Mouse (Mus musculus): ENCODE measurements around the gene Ap4s1.
"Not testable (repeated sequence)": the region's sequence is repeated elsewhere in the genome, so short reads cannot be mapped to it uniquely, and the experiment has no call there.

Ap4s1 gene

DNA sequence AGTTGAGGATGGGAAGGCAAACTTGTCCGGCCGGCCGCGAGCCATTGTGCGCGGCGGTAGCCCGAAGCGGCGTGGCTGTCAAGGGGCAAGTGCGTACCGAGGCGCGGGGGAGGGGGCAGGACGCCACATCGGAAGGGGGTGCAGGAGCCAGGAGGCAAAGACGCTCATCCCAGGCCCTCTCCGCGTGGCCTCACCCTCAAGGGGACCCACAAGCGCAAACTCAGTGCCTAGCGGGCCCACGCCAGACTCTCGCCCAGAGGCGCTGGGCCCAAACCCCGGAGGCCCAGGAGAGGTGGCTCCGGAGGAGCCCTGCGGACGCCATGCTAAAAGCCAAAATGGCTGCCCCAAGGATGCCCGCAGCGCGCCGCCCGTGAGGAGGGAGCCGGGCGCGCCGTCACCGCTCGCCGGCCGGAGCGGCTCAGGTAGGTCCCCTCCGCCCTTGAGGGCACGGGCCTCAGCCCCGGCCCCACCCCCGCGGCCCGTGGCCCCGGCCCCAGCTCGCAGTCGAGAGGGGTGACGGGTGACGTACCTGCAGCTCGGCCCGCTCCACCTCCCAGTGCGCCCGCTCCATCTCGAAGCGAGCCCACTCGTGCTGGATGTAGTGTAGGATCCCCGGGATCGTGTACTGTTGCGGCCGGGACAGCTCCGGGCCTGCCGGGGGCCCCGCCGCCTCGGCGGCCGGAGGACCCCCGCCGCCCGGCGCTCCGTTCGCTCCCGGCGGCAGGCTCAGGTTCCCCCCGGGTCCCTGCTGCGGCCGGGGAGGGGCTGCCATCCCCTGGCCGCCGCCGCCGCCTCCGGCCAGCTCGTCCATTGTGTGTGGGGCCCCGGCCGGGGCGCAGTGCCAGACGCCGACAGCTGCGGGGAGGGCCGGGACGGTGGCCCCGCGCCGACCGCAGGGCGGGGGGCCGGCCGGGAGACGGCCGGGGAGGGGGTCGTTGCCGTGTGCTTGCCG is at the start of gene Ap4s1:
Gene Ap4s1, plus strand, starts transcription at position 141 of the 952 bp plus-strand sequence.
- DNase-seq, result peak; percentile 82

DNA sequence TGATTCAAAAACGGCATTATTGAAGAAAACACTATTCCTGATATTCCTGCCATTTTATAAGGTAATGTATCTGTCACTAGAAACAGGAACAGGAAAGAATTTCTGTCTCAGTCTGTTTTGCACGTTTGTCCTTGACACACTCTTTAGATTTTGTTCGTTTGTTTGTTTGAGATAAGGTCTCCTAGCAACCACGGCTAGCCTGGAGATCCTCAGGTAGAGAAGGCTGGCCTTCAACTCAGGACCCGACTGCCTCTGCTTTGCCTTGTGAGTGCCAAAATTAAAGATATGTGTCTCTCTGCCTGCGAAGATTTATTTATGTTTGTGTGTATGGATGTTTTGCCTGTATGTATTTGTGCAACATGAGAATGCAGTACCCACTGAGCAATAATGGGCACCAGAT is 49.0 kb upstream of the Ap4s1 start:
- no peak for DNase-seq

DNA sequence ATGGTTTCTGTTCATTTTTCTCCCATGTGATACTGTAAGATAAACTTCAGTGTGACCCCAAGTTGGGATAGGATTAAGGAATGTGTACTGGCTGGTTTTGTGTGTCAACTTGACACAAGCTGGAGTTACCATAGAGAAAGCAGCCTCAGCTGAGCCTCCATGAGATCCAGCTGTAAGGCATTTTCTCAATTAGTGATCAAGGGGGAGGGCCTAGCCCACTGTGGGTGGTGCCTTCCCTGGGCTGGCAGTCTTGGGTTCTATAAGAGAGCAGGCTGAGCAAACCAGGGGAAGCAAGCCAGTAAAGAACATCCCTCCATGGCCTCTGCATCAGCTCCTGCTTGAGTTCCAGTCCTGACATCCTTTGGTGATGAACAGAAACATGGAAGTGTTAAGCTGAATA is 41.4 kb upstream of the Ap4s1 start:
- not testable (repeated sequence) for DNase-seq

DNA sequence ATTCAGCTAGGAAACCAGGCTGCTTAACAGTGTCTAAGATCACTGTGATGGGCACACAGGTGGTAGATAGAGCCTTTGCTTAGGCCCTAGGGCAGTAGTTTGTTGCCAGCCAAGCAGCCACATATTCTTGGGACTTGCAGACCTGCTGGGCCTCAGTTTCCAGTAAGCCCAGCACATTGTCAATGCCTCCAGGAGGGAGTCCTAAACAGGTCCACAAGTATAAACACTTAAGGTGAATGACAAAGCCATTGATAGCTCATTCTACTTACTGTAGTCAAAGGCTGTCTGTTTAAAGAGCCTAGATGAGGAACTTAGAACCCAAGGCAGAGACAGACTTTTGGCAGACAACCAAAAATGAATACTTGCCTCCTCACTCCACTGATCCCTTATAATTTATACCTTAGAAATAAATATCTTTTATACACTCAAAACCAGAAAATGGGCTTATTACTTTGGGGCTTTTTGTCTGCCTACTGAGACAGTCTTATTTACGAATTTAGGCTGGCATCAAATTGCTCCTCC is 34.8 kb upstream of the Ap4s1 start:
- no peak for DNase-seq

DNA sequence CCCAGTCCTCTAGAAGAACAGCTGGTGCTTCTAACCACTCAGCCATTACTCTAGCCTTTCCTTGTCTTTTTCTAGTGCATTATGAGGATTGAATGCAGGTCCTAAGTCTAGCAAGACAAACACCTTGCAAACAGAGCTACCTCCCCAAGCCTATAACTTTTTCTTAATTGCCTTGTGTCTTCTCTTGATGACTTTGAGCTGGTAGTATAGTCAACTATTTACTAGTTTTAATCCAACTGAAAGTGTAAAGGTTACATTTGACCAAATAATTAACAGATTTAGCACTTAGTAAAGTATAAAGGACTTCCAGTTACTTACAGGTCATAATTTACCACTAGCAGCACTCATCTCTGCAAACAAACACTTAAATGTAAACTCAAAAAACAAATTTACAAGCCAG is 27.8 kb upstream of the Ap4s1 start:
- no peak for DNase-seq

DNA sequence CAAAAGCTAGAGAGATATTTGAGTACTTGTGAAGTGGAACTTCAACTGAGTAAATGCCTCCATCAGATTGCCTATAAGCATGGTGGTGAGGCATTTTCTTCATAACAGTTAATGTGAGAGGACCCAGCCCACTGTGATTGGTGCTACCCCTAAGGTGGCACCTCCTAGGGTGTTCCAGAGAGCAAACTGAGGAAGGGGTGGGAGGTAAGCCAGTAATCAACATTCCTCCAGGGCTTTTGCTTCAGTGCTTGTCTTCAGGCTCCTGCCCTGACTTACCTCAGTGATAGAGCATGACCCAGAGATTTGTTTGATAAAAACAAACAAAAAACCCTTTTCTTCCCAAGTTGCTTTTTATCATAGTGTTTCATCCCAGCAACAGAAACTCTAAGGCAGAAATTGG is 26.9 kb upstream of the Ap4s1 start:
- no peak for DNase-seq

DNA sequence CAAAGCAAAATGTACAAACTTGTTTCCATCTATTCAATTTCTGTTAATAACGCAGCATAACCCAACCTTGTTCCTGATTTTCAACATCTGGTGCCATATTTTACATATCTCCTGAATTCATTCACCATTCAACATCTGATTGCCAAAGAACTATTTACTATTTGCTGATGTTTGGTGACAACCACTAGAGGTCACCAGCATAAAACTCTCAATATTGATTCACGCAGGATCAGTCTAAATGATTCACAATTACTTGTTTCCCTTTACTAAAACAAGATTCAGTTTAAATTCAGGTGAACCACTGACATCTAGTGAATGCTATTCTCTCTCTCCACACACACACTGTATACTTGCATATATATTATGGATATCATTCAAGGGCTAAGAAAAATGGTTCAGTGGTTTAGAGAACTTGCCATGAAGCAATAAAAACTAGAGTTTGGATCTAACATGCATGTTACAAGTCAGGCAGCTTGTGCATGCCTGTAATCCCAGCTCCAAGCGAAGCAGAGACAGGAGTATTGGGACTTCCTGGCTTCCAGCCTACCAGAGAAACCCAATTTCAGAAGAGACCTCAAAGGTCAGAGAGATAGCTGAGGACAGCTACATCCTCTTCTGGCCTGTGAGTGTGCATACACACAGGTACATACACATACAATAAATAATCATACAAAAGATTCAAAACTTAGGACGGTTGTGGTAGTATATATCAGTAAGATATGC is 24.0 kb upstream of the Ap4s1 start:
- no peak for DNase-seq

DNA sequence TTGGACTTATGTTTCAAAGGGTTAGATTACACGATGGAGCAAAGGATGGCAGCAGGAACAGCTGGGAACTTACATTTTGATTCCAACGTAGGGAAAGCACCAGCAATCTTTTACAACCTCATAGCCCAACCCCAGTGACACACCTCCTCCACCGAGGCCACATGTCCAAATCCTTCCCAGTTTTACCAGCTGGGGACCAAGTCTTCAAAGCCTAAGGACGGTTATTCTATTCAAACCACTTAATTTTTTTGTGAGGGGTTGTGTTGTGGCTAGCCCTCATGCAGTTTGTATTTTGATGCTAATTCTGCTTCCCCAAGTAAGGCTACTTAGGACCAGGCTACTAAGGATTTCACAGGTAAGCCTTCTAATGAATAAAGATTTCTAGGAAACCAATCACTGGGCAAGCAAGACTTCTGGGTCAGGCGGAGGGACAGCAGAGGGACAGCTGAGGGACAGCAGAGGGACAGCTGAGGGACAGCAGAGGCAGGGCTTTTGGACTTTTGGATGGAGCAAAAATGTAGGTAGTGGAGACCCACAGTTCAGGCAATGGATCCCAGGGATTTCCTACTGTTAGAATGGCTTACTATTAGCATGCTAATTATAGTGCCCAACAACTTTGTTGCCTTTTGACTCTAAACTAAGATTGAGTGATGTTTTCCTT is 19.5 kb upstream of the Ap4s1 start:
- DNase-seq, result no peak

DNA sequence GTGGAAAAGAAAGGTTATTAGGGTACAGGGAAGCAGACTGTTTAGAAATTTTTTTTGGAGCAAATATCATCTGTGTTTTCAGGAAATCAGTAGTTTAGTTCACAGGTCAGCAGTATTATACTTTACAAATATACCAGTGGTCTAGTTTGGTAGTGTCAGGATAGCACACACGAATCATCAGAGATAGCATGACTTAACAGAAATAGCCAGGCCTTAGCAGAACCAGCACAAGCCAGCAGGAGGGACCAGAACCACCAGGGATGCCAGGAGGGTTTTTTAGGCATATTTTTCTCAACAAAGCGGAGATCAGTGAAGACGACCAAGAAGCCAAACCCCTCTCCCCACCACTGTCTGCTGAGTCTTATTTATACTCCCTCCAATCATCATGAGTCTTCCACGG is 17.6 kb upstream of the Ap4s1 start:
- DNase-seq, result no peak

DNA sequence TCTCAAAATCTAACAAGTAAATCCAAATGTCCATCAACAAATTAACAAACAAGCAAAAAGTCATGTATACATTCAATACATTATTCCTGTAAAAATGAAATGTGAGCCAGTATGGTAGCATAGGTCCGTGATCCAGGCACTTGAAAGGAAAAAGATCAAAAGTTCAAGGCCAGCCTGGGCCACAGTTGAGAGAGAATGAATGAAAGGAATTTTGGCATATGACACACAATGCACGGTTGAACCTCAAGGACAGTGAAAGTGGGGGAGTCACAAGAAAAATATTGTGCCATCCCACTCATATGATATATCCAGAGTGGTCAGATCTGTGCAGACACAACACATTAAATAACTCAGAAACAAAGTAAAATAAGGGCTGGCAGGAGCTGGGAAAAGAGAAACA is 14.4 kb upstream of the Ap4s1 start:
- DNase-seq, result no peak

DNA sequence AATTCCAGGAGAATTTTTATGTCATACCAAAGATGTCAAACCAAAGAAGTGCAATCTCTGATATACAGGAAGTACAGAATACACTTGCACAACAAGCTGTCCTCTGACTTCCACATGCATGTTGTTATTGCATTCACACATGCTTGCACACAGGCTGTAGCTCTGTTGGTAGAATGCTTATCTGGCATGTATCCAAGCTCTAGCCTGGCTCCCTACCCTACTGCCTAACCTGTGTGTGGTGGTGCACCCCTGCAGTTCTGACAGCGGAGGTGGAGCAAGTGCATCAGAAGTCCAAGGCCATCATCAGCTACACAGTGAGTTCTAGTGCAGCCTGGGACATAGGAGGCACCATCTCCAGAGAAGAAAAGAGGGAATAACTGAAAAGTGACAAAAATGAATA is 12.0 kb upstream of the Ap4s1 start:
- DNase-seq, result peak; percentile 49

DNA sequence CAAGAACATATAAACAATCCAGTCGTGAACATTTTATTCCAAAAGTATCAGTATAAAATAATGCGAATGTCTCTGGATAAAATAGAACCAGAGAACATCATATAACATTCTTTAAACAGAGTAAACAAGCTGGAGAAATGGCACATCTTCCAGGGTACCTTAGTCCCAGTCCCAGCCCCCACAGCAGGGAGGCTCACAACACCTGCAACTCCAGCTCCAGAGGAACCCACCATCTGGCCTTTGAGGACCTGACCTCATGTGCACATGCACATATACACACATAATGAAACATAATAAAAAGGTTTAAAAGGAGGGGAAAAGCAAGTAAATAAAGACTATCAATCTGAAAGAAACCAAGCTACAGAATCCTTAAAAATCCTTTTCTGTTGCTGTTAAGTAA is 2.3 kb upstream of the Ap4s1 start:
- DNase-seq, result no peak

DNA sequence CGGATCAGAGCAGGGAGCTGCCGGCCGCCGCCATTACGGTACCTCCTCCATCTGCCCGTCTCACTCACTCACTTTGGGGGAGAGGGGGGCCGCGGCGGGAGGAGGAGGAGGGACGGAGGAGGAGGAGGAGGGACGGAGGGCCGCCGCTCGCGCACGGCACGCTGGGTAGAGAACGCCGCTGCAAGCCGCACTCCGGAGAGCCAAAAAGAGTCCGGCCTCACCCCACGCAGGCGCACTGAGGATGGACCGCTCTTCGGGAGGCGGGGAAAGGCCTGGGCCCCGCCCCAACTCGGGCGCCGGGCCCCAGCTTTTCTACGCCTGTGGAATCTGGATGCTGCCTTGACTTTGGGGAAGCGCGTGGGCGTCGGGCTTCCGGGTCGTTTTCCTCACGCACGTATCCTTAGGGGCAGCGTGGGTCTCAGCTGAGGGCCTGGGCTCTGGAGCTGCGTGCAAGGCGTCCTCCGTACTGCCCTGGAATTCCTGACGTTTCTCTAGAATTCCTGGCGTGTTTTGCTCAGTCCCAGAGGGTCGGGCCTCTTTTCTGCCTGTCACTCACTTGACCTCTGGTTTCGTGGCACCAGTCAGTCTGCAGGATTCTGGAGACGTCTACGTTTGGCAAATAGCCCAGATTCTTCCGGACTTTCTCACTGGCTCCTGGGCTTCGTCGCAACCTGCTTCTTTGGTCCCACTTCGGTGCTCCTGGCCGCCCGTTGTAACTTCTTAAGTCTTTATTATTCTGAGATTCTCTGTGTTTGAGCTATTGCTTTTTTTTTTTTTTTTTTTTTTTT is 1.2 kb downstream of the Ap4s1 start, which contains the start of gene Strn3:
Gene Strn3, minus strand, starts transcription at position 53 of the 788 bp plus-strand sequence.
- peak; percentile 98 for DNase-seq

DNA sequence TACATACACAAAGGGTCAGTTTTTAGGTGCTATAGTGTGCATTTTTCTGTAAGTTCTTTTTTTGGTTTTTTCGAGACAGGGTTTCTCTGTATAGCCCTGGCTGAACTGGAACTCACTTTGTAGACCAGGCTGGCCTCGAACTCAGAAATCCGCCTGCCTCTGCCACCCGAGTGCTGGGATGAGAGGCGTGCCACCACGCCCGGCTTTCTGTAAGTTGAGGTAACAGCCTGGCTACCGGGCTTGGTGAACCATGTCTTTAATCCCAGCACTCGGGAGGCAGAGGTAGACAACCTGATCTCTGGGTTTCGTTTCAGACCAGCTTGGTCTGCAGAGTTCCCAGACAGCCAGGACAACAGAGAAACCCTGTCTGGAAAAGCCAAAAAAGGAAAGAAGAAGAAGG is 2.0 kb downstream of the Ap4s1 start:
- peak; percentile 41 for DNase-seq

DNA sequence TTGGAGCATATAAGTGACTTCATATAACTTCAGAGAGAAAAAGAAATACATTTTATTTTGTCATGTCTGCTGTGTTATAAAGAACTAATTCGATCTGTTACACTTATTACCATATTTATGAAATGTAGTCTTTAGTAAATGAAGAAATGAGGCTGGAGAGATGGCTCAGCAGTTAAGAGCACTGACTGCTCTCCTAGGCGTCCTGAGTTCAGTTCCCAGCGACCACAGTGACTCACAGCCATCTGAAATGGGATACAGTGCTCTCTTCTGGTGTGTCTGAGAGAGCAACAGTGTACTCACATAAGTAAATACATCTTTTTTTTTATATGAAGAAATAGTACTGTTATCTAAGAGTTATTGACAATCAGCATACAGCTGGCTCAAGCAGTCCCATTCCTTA is 2.6 kb downstream of the Ap4s1 start:
- DNase-seq, result no peak

DNA sequence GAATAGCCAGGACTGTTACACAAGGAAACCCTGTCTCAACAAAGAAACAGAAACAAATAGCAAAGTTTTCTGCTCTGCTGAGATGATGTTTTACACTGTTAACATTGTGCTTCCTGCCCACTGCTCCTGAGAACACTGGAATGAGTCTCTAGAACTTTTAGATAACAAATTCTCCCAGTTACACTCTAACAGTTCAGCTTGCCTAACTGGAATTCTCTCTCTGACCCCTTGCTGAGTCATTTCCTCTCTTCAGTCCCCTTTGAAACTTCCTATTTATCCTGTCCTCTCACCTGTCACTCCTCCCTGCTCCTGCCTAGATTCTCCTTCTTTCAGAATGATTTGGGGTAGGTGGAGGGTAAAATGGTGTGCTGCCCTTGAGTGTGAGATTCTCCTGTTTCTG is 3.3 kb downstream of the Ap4s1 start:
- DNase-seq, result no peak

DNA sequence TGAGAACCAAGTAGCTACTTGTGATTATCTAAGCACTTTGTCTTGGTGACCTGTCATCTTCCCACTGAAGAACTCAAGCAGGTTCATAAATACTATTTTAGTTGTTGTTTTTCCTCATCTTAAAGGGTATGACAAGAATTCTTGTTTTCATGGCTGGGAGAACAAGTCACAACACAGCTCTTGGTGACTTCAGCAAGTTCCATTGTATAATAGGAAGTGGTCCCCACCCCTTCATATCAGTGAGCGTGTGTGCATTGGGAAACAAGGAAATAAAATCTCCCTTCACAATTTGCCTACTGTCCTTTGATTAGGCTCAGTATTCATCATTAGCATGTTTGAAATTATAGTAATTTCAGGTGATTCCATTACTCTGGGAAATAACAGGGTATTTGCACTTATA is 4.1 kb downstream of the Ap4s1 start:
- no peak for DNase-seq

DNA sequence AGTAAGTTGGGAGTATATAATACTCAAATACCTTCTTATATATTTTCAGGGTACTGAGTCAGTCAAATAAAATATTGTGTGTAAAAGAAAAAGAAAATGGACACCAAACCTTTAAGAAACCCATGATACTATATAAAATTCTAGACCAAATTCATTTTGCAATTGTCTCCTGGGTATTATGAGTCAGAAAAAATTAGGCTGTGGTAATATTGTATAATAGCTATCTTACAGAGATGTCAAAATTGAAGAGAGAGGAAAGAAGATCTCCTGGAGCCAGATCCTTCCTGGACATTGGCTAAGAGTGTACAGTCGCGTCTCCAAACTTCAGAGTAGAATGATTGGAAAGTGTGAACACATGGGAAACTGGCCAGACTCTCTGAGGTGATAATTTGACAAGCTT is 5.3 kb downstream of the Ap4s1 start:
- DNase-seq, result no peak

DNA sequence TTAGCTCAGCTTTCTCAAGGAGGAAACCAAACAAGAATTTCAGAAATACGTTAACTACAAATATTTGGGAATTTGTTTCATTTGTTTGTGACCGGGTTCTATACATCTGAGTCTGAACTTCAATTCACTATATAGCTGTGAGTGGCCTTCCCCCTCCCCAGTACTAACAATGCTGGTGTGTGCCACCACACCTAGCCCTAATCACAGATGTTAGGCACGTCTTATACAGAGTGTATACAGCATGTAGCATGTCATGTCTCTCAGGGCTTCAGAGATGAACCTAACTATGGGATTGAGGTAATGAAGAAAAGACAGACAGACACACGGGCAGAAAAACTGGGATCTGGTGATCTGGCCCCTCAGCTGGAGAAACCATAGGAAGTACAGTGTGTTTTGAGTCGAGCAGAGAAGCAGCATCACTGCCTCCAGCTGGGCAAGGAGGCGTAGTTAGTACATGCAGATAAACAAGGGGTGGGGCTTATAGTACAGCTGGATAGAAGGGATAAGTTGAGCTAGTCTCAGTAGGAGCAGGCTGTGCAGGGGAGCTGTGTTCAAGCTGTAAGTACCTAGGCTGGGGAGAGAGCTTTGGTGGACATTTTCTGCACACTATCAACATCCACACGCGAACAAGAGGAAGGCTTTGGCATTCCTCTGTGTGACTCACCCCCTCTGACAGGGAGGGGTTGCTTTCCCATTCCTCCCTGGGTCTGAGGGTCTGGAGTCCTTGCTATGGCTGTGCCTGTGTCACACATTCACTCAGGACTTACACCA is 9.0 kb downstream of the Ap4s1 start:
- no peak for DNase-seq

DNA sequence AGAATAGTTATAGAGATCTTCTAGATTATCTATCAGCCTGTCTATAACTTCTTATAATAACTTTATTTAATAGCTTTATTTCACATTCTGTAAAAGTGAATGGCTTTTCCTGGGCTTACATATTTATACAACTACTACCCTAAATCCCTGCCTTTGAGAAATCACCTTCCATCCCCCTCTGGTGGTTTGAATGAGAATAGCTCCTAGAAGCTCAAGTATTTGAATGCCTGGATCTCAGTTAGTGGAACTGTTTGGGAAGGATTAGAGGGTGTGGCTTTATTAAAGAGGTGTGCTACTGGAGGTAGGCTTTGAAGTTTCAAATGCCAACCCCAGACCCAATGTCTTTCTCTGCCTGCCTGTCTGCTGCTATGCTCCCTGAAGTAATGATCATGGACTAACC is 10.9 kb downstream of the Ap4s1 start:
- DNase-seq, result no peak

DNA sequence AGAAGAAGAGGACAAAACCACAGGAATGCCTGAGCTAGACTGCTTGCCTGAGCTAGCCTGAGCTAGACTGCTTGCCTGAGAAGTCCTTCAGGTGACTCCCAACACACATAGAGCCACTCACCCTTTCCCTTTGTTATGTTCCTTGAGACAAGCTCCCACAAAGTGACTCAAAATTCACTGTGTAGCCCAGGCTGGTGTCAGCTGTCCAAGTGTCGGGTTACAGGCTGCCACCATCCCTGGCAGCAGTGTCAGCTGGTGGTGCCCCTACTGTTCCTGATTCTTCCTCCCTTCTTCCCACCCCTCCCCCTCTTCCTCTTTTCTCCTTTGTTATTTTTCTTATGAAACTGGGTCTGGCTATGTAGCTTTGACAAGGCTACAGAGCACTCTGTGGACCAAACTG is 13.0 kb downstream of the Ap4s1 start:
- no peak for DNase-seq

DNA sequence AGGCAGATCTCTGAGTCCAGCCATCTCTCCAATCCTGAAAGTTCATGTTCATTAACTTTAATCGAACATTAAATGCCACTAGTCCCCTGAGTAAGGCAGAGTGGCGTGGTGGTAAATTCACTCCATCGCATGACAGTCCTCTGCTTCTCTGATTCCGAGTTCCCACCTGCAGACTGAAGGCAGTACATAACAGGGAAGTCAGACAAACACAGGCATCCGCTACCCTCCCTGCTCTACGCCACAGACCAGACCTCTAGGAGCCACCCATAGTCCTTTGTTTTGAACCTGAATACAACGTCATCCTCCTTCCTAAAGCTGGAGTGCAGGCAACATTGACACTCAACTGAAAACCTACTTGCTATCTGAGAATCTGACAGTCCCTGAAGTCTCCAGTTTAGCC is 13.7 kb downstream of the Ap4s1 start:
- DNase-seq, result no peak

Measured in cerebellum, adult 11-12 months (tissue).